Mouse (Mus musculus): ENCODE data around the gene 4930519G04Rik. TPM values are rescaled to one million over a fixed set of nuclear protein-coding genes. Genes with fewer than 3 reads are reported as not detected.
"Not testable (repeated sequence)": the region's sequence is repeated elsewhere in the genome, so short reads cannot be mapped to it uniquely, and the experiment has no call there.

Gene 4930519G04Rik
- polyA plus RNA-seq, 2 experiments = not detected

DNA sequence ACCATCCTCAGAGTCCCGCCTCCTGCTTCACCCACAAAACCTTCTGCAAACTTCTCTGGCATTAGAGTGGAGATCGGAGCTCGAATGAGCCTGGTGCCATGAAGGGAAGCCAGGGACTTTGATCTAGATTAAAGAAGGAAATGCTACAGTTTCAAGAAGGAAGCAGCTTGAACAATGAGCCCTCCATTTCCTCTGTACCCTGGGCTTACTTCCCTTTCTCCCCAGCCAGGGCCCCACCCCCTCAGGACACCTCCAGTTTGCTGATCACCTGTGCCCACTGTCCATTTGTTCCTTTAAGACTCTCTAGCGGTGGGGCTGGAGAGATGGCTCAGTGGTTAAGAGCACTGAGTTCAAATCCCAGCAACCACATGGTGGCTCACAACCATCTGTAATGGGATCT is 63.3 kb downstream of the 4930519G04Rik start:
- Histone ChIP-seq H3K4me3 (ENCODE audit: insufficient read depth in 1 of 2, low read depth in 2 of 2, low read length in 2 of 2) (no peak overlapping the region), H3K36me3 (replicated peaks; ENCODE audit: control insufficient read depth, insufficient read depth, low read depth) (no peaks in the 10 kb centered on the region), H3K4me2 (ENCODE audit: low read depth) (no peak overlapping the region), H3K4me1 (replicated peaks; ENCODE audit: control insufficient read depth in 2 of 2, insufficient read depth in 2 of 2, low read length in 1 of 2) (peaks cover 0 to 3% of the 10 kb centered on the region in 2 experiments; a peak in 2 of 4 replicates), H3K27me3 (ENCODE audit: control insufficient read depth, insufficient read depth, low read length) (no peaks in the 10 kb centered on the region), H3K9ac (replicated peaks) (no peak overlapping the region), H3K9me3 (ENCODE audit: control insufficient read depth, low read length) (no peaks in the 10 kb centered on the region), H3K27ac (no peak overlapping the region)
- ATAC-seq (ENCODE audit: insufficient read depth) (no peak), DNase-seq (ENCODE audit: low read depth in 3 of 3, low spot score in 3 of 3) (no peak)
- WGBS (ENCODE audit: insufficient replicate concordance) = 38% methylated on average over 4 of the region's 4 CpGs
- TF ChIP-seq EP300 (IDR thresholded peaks at IDR 0.05; ENCODE audit: low read depth) (no peak), CTCF (IDR thresholded peaks at IDR 0.05; ENCODE audit: low read depth) (no peak)

DNA sequence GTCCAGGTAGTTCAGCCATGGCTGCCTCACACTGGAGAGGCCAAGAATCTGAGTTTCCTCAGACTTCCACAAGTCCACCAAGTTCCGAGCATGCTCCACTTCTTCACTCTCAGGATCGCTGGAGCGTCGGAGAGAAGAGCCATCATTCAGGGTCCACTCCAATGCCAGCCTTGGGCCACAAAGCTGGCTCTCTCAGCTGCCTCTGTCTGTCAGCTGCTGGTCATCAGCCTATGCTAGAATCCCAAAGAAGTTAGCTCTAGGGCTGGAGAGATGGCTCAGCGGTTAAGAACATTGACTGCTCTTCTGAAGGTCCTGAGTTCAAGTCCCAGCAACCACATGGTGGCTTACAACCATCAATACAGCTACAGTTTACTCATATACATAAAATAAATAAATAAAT is 63.9 kb downstream of the 4930519G04Rik start:
- 86% methylated on average over 5 of the region's 5 CpGs for WGBS (ENCODE audit: insufficient replicate concordance)
- not testable (repeated sequence) for H3K9me3 ChIP-seq (ENCODE audit: control insufficient read depth, low read length); H3K9ac ChIP-seq (replicated peaks); H3K4me3 ChIP-seq (ENCODE audit: insufficient read depth in 1 of 2, low read depth in 2 of 2, low read length in 2 of 2); DNase-seq (ENCODE audit: low read depth in 3 of 3, low spot score in 3 of 3); H3K27ac ChIP-seq; H3K4me2 ChIP-seq (ENCODE audit: low read depth); H3K4me1 ChIP-seq (replicated peaks; ENCODE audit: control insufficient read depth in 2 of 2, insufficient read depth in 2 of 2, low read length in 1 of 2); H3K36me3 ChIP-seq (replicated peaks; ENCODE audit: control insufficient read depth, insufficient read depth, low read depth); H3K27me3 ChIP-seq (ENCODE audit: control insufficient read depth, insufficient read depth, low read length); ATAC-seq (ENCODE audit: insufficient read depth)

DNA sequence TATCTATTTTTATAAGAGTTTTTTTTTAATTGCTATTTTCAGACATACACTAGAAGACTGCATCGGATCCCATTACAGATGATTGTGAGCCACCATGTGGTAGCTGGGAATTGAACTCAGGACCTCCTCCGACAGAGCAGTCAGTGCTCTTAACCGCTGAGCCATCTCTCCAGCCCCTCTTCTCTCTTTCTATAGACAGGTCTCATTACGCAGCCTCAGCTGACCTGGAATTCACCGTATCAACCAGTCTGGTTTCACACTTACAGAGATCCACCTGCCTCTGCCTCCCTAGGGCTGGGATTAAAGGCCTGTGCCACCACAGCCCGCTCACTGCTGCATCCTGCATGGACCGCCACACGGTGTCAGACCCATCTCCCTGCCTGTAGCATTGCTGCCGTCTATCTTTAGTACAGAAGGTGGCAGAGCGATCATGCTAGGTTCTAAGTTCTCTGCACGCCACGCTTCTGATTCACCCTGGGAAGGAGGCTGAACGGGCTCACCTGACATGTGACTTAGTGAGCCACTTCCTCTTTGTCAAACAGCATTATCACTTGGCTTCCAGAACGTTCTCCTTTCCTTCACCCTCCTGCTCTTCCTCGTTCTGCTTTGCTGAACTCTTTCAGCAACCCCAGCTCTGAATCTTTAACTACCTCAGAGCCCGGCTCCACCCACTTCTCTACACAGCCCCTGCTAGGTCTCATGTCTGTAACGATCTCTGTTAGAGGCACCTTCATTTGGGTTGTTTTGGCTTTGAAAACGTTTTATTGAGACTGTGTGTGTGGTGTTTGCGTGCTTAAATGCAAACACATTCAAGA is 68.3 kb downstream of the 4930519G04Rik start:
- Histone ChIP-seq H3K4me3 (ENCODE audit: insufficient read depth in 1 of 2, low read depth in 2 of 2, low read length in 2 of 2) (no peak overlapping the region), H3K27me3 (ENCODE audit: control insufficient read depth, insufficient read depth, low read length) (no peaks in the 10 kb centered on the region), H3K27ac (no peak overlapping the region), H3K9me3 (ENCODE audit: control insufficient read depth, low read length) (no peaks in the 10 kb centered on the region), H3K36me3 (replicated peaks; ENCODE audit: control insufficient read depth, insufficient read depth, low read depth) (no peaks in the 10 kb centered on the region), H3K4me2 (ENCODE audit: low read depth) (peak overlapping the region; percentile 12; the same call in 1 of the 2 replicates), H3K4me1 (replicated peaks; ENCODE audit: control insufficient read depth in 2 of 2, insufficient read depth in 2 of 2, low read length in 1 of 2) (peaks cover 0 to 4% of the 10 kb centered on the region in 2 experiments; a peak in 2 of 4 replicates), H3K9ac (replicated peaks) (no peak overlapping the region)
- DNase-seq (ENCODE audit: low read depth in 3 of 3, low spot score in 3 of 3) = peak in 1 of 3 experiments; percentile 51
- TF ChIP-seq CTCF (IDR thresholded peaks at IDR 0.05; ENCODE audit: low read depth) (peak; percentile 44), EP300 (IDR thresholded peaks at IDR 0.05; ENCODE audit: low read depth) (no peak)
- ATAC-seq (ENCODE audit: insufficient read depth) = no peak
- 30% methylated on average over 19 of the region's 19 CpGs for WGBS (ENCODE audit: insufficient replicate concordance)

DNA sequence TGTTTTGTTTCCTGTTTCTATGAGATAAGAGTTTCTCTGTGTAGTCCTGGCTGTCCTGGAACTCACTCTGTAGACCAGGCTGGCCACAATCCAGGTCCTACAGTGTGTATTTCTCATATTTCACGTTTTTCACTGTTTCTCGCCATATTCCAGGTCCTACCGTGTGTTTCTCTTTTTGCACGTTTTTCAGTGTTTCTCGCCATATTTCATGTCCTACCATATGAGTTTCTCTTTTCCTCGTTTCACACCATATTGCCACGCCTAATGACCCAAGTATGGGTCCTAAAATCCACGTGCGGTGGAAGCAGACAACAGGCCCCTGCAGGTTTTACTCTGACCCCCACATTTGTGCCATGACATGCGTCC is 68.9 kb downstream of the 4930519G04Rik start:
- Histone ChIP-seq H3K27ac (no peak overlapping the region), H3K4me2 (ENCODE audit: low read depth) (peak overlapping the region; percentile 12; the same call in 1 of the 2 replicates), H3K27me3 (ENCODE audit: control insufficient read depth, insufficient read depth, low read length) (no peaks in the 10 kb centered on the region), H3K36me3 (replicated peaks; ENCODE audit: control insufficient read depth, insufficient read depth, low read depth) (no peaks in the 10 kb centered on the region), H3K4me1 (replicated peaks; ENCODE audit: control insufficient read depth in 2 of 2, insufficient read depth in 2 of 2, low read length in 1 of 2) (peaks cover 0 to 4% of the 10 kb centered on the region in 2 experiments; a peak in 2 of 4 replicates), H3K9me3 (ENCODE audit: control insufficient read depth, low read length) (no peaks in the 10 kb centered on the region), H3K9ac (replicated peaks) (no peak overlapping the region), H3K4me3 (ENCODE audit: insufficient read depth in 1 of 2, low read depth in 2 of 2, low read length in 2 of 2) (no peak overlapping the region)
- ATAC-seq (ENCODE audit: insufficient read depth) (no peak), DNase-seq (ENCODE audit: low read depth in 3 of 3, low spot score in 3 of 3) (peak in 1 of 3 experiments; percentile 36)
- WGBS (ENCODE audit: insufficient replicate concordance) = 47% methylated on average over 10 of the region's 10 CpGs
- no peak for TF ChIP-seq EP300 (IDR thresholded peaks at IDR 0.05; ENCODE audit: low read depth)
- TF ChIP-seq CTCF (IDR thresholded peaks at IDR 0.05; ENCODE audit: low read depth) = no peak

DNA sequence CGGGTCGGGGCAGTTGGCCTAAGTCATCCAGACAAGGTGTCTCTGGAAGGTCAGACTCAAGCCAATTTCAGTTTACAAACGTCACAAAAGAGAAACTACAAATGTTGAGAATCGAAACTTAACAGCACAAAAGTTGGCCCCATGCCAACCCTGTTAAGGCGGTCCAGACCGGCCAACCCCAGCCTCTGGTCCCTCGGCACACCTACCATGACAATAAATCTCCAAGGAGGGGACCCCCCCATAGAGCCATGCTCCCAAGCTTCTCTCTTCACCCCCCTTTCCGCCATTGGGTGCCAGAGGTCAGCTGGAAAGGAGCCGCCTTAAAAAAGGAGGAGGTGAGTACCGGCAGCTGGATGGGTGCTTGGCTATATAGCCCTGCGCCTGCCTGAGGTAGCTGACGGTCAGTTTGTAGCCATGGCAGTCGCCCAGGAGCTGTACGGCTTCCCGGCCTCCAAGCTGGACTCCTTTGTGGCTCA is 69.6 kb downstream of the 4930519G04Rik start, which contains the start of gene Oasl1:
Oasl1 (plus strand) TSS at position 243 of the 476 bp plus-strand sequence.
- no peaks in the 10 kb centered on the region for H3K9me3 ChIP-seq (ENCODE audit: control insufficient read depth, low read length)
- H3K27me3 ChIP-seq (ENCODE audit: control insufficient read depth, insufficient read depth, low read length) = no peaks in the 10 kb centered on the region
- no peak within 1 kb of the TSS for H3K27ac ChIP-seq
- ATAC-seq (ENCODE audit: insufficient read depth) (0 out of 2 replicates have a peak, but pooled peaks have one; percentile 8), DNase-seq (ENCODE audit: low read depth in 3 of 3, low spot score in 3 of 3) (no peak)
- WGBS (ENCODE audit: insufficient replicate concordance) = 51% methylated on average over 15 of the region's 15 CpGs
- H3K4me3 ChIP-seq (ENCODE audit: insufficient read depth in 1 of 2, low read depth in 2 of 2, low read length in 2 of 2) = peak within 1 kb of the TSS; percentile 26 to 43
- H3K9ac ChIP-seq (replicated peaks) = no peak within 1 kb of the TSS
- no peak for TF ChIP-seq EP300 (IDR thresholded peaks at IDR 0.05; ENCODE audit: low read depth)
- TF ChIP-seq CTCF (IDR thresholded peaks at IDR 0.05; ENCODE audit: low read depth) = no peak
- H3K4me1 ChIP-seq (replicated peaks; ENCODE audit: control insufficient read depth in 2 of 2, insufficient read depth in 2 of 2, low read length in 1 of 2) = peaks cover 0 to 4% of the 10 kb centered on the region in 2 experiments; a peak in 2 of 4 replicates
- H3K36me3 ChIP-seq (replicated peaks; ENCODE audit: control insufficient read depth, insufficient read depth, low read depth) = no peaks in the 10 kb centered on the region
- H3K4me2 ChIP-seq (ENCODE audit: low read depth) = peak within 1 kb of the TSS; percentile 48
